Mouse (Mus musculus) testis, adult 2 months (tissue): ENCODE results near the gene Stat2. TPM values are rescaled to one million over a fixed set of nuclear protein-coding genes. Genes with fewer than 3 reads are reported as not detected.
A peak's percentile ranks its signal among the peaks of the same experiment; 100 is the strongest.

Source experiments
- H3K27ac ChIP-seq: fragments of 200-500 bp; 2 replicates; pipeline ENCODE4 v1.5.1; 2012; ENCODE audit warnings: low read depth, low read length; ENCODE audit not compliant: control insufficient read depth, insufficient read depth
- H3K27me3 ChIP-seq: fragments of 200-500 bp; 2 replicates; pipeline ENCODE4 v1.6.1; 2012; ENCODE audit warnings: mild to moderate bottlenecking, low read length, moderate library complexity; ENCODE audit not compliant: control insufficient read depth, insufficient read depth
- H3K36me3 ChIP-seq: fragments of 200-500 bp; 2 replicates; pipeline ENCODE4 v1.6.1; 2012; ENCODE audit warnings: mild to moderate bottlenecking, low read length; ENCODE audit not compliant: control insufficient read depth, insufficient read depth
- H3K4me1 ChIP-seq: fragments of 200-500 bp; 2 replicates; pipeline ENCODE4 v1.6.1; 2012; ENCODE audit warnings: low read length; ENCODE audit not compliant: control insufficient read depth, insufficient read depth
- H3K4me3 ChIP-seq: fragments of 200-500 bp; 2 replicates; pipeline ENCODE4 v1.5.1; 2012; ENCODE audit warnings: low read depth, mild to moderate bottlenecking, low read length, moderate library complexity, mixed read lengths; ENCODE audit not compliant: control insufficient read depth
- CTCF ChIP-seq: fragments of 200-500 bp; IDR thresholded peaks from 2 replicates; pipeline ENCODE4 v1.5.1; 2012; ENCODE audit warnings: low read depth, mild to moderate bottlenecking, inconsistent platforms, low read length, moderate library complexity; ENCODE audit not compliant: control insufficient read depth, insufficient read depth, insufficient replicate concordance
- POLR2A ChIP-seq: fragments of 200-500 bp; IDR thresholded peaks from 2 replicates; pipeline ENCODE4 v1.6.1; 2012; ENCODE audit warnings: low read depth, mild to moderate bottlenecking, inconsistent platforms, low read length, moderate library complexity; ENCODE audit not compliant: control insufficient read depth
- polyA plus RNA-seq: library from polyadenylated mRNA; depleted of rRNA; stranded (reverse); fragments of >200 nt; gene quantifications from 2 replicates; pipeline ENCODE4 v1.2.3, GENCODE M21; 2012

Gene Stat2
- polyA plus RNA-seq, 1 experiment = 6.0 TPM

DNA sequence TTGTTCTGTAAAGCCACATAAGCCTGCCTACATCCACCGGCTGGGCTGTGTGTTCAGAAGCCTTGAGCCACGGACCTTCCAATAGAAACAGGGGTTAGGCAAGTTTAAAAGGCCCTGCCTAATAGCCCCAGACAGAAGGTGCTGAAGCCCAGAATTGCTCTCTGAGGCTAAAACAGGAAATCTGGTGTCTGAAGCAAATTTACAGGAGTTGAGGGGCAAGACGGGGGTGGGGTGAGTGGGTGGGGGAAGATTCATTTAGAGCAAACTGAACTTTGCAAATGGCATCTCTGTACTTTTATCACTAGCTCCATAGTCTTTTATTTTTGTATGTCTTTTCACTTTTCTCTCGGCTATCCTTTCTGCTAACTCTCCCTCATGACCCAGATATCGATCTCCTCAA is 39.2 kb upstream of the Stat2 start:
- TF ChIP-seq POLR2A (no peak), CTCF (no peak)
- Histone ChIP-seq H3K4me1 (peaks cover 6% of the 10 kb centered on the region), H3K27me3 (no peaks in the 10 kb centered on the region)

DNA sequence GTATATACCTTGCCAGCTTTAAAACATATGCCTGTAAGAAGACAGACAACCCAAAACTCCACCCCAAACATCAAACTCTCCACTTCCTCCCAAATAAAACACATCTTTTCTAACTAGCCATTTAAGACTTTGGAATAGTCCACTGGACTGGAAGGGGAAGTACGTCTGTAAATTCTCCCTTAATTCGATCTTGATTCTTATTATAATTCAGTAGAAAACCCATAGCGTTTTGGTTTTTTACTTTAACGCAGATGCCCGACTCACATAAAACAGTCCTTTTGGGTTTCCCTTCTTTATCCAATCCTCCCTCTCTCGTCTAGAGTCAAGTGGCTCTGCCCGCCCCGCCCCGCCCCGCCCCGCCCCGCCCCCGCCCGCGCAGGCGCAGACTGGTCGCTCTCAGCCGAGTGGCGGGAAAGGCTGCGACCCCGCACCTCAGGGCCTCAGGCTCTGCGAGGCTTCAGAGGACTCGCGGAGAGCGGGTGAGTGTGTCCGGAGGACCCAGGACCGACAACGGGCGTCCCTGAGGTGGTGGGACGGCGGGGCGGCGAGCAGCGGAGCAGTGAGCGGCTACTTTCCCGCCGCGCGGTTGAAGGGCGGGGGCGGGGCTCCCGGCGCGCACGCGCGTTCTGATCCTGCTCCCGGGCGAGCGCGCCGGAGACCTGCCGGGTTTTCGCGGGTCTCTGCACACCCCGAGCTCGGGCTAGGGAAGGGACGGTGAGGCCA is 38.5 kb upstream of the Stat2 start, which contains the start of gene Timeless:
Gene Timeless, plus strand, starts transcription at position 369 of the 723 bp plus-strand sequence.
- peaks cover 6% of the 10 kb centered on the region for H3K4me1 ChIP-seq
- TF ChIP-seq POLR2A = peak; percentile 57
- TF ChIP-seq CTCF = no peak
- peak within 1 kb of the TSS; percentile 96 for H3K27ac ChIP-seq
- no peaks in the 10 kb centered on the region for H3K27me3 ChIP-seq
- no peaks in the 10 kb centered on the region for H3K36me3 ChIP-seq
- H3K4me3 ChIP-seq = peak within 1 kb of the TSS; percentile 99

More for the DNA sequence above, 39.2 kb upstream of the Stat2 start:
- Histone ChIP-seq H3K36me3 (no peaks in the 10 kb centered on the region), H3K4me3 (no peak overlapping the region), H3K27ac (no peak overlapping the region)

DNA sequence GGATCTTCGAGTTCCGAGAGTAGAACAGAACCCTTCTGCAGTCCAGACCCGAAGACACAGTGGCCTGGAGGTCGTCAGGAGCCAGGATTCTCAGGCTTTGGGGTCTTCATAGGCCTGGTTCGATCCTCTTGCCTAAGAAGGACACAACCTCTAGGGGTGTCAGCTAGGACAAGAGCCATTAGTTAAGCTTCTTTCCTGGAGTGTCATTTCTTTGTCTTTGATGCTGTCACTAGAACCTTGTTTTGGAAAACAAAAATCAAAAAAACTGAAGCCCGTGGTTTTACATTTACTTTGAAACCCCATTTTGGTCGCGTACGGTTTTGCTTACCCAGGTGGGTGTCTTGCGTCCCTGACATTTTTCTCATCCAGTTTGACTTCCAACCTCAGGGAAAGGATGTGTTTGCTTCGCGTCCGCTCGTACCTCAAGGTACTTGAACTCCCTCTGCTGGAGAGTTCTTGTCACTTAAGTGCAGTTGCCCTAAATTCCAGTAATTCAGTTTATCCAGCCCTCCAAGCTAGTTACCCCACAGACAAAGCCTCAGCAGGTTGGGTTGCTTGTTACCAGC is 37.9 kb upstream of the Stat2 start:
- peak; percentile 7; the same call in 1 of the 2 replicates for TF ChIP-seq CTCF
- no peak for TF ChIP-seq POLR2A
- peak overlapping the region; percentile 96 for H3K27ac ChIP-seq
- H3K4me3 ChIP-seq = peak overlapping the region; percentile 99
- H3K4me1 ChIP-seq = peaks cover 6% of the 10 kb centered on the region
- H3K36me3 ChIP-seq = no peaks in the 10 kb centered on the region
- no peaks in the 10 kb centered on the region for H3K27me3 ChIP-seq

GRCm38 (mm10) chr10:128236321-128236720 is 34.0 kb upstream of the Stat2 start:
- Histone ChIP-seq H3K4me3 (no peak overlapping the region), H3K27me3 (no peaks in the 10 kb centered on the region), H3K27ac (no peak overlapping the region), H3K36me3 (no peaks in the 10 kb centered on the region), H3K4me1 (peaks cover 6% of the 10 kb centered on the region)
- TF ChIP-seq CTCF = no peak
- TF ChIP-seq POLR2A = no peak

- TF ChIP-seq CTCF (no peak), POLR2A (no peak)
- H3K36me3 ChIP-seq = no peaks in the 10 kb centered on the region; the same call in 1 of the 2 replicates
Measured at GRCm38 (mm10) chr10:128237807-128238480, 32.4 kb upstream of the Stat2 start.

GRCm38 (mm10) chr10:128239140-128239539 is 31.2 kb upstream of the Stat2 start:
- peaks cover 2% of the 10 kb centered on the region for H3K36me3 ChIP-seq
- no peaks in the 10 kb centered on the region for H3K27me3 ChIP-seq
- no peaks in the 10 kb centered on the region for H3K4me1 ChIP-seq
- H3K4me3 ChIP-seq = no peak overlapping the region
- no peak overlapping the region for H3K27ac ChIP-seq
- TF ChIP-seq CTCF = no peak
- TF ChIP-seq POLR2A = no peak

More at GRCm38 (mm10) chr10:128237807-128238480, 32.4 kb upstream of the Stat2 start:
- H3K27ac ChIP-seq = no peak overlapping the region
- H3K4me3 ChIP-seq = no peak overlapping the region
- H3K27me3 ChIP-seq = no peaks in the 10 kb centered on the region
- no peaks in the 10 kb centered on the region for H3K4me1 ChIP-seq

DNA sequence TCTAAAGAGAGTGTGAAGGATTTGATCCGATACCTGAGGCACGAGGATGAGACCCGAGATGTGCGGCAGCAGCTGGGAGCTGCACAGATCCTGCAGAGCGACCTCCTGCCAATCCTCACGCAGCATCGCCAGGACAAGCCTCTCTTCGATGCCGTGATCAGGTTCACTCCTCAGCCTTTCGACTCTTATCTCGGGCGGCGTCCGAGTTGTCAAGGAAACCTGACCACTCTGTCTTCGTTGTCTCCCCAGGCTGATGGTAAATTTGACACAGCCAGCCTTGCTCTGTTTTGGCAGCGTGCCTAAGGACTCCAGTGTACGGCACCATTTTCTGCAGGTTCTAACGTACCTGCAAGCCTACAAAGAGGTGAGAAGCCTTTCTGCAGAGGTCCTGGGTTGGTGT is 30.2 kb upstream of the Stat2 start:
- TF ChIP-seq POLR2A (no peak), CTCF (no peak)
- H3K36me3 ChIP-seq = peaks cover 2% of the 10 kb centered on the region

More for the DNA sequence above, 30.2 kb upstream of the Stat2 start:
- Histone ChIP-seq H3K4me1 (no peaks in the 10 kb centered on the region), H3K27ac (no peak overlapping the region), H3K4me3 (no peak overlapping the region), H3K27me3 (no peaks in the 10 kb centered on the region)
